Mouse (Mus musculus) spleen, postnatal 4 days (tissue): ENCODE results near the gene Arhgap28.

Experiments used
- DNase-seq, 2 experiments: peaks; one replicate each; pipeline ENCODE4 v3.0.0; 2022; ENCODE audit warnings: low spot score in 2 of 2

Gene Arhgap28

GRCm38 (mm10) chr17:67886326-67886725 is 117.6 kb downstream of the Arhgap28 start:
- DNase-seq, result no peak

GRCm38 (mm10) chr17:67877599-67877998 is 126.3 kb downstream of the Arhgap28 start:
- DNase-seq, result no peak

- peak in 1 of 2 experiments; percentile 22 for DNase-seq
Observed at GRCm38 (mm10) chr17:67869731-67870601, 134.0 kb downstream of the Arhgap28 start.

- no peak for DNase-seq
Observed at GRCm38 (mm10) chr17:67866541-67867241, 137.2 kb downstream of the Arhgap28 start.

GRCm38 (mm10) chr17:67866026-67866425 is 137.9 kb downstream of the Arhgap28 start:
- no peak for DNase-seq

GRCm38 (mm10) chr17:67864912-67865311 is 139.0 kb downstream of the Arhgap28 start:
- DNase-seq, result no peak

- DNase-seq, result no peak
Observed at GRCm38 (mm10) chr17:67864363-67864762, 139.6 kb downstream of the Arhgap28 start.

GRCm38 (mm10) chr17:67861744-67862535 is 142.0 kb downstream of the Arhgap28 start:
- peak in 1 of 2 experiments; percentile 26 for DNase-seq

GRCm38 (mm10) chr17:67861080-67861630 is 142.8 kb downstream of the Arhgap28 start:
- DNase-seq, result no peak

GRCm38 (mm10) chr17:67841494-67841893 is 162.4 kb downstream of the Arhgap28 start:
- peak in 1 of 2 experiments; percentile 12 for DNase-seq

GRCm38 (mm10) chr17:67838948-67839347 is 165.0 kb downstream of the Arhgap28 start:
- DNase-seq, result peak in 1 of 2 experiments; percentile 35

GRCm38 (mm10) chr17:67837351-67838090 is 166.4 kb downstream of the Arhgap28 start:
- DNase-seq, result peak in 1 of 2 experiments; percentile 58

GRCm38 (mm10) chr17:67836146-67836895 is 167.6 kb downstream of the Arhgap28 start:
- peak in 1 of 2 experiments; percentile 34 for DNase-seq

GRCm38 (mm10) chr17:67827431-67827830 is 176.5 kb downstream of the Arhgap28 start:
- DNase-seq, result peak in 1 of 2 experiments; percentile 33

GRCm38 (mm10) chr17:67816916-67817315 is 187.0 kb downstream of the Arhgap28 start:
- no peak for DNase-seq

GRCm38 (mm10) chr17:67815720-67816119 is 188.2 kb downstream of the Arhgap28 start:
- no peak for DNase-seq

GRCm38 (mm10) chr17:67813666-67814065 is 190.3 kb downstream of the Arhgap28 start:
- no peak for DNase-seq

GRCm38 (mm10) chr17:67809171-67809570 is 194.7 kb downstream of the Arhgap28 start:
- no peak for DNase-seq
